Mouse (Mus musculus) thymus, postnatal 25 days (tissue): ENCODE measurements around the gene Dqx1.

Experiments used
- DNase-seq: peaks from one replicate; pipeline ENCODE4 v3.0.0; 2022

The Dqx1 gene

DNA sequence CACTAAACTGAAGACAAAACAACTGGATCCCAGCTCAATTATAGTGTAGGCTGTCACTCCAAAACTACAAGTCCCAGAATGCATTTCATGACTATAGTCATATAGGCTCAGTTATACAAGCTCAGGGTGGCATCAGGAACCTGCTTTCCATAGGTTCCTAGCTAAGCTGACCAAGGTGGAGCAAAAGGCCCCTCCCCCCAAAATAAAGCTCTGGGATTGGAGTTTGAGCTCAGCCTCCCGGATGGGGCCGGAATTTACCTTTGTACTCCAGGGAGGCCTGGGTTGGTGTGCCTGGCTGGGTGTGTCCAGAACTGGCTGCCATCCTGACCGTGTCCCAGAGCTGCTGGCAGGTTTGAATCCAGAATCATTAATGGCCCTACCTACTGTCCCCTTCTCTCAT lies at the start of gene Dqx1:
Gene Dqx1, plus strand, starts transcription at position 55 of the 400 bp plus-strand sequence.
- no peak for DNase-seq

GRCm38 (mm10) chr6:83008659-83009058 lies 49.0 kb upstream of the Dqx1 start:
- DNase-seq, result no peak

DNA sequence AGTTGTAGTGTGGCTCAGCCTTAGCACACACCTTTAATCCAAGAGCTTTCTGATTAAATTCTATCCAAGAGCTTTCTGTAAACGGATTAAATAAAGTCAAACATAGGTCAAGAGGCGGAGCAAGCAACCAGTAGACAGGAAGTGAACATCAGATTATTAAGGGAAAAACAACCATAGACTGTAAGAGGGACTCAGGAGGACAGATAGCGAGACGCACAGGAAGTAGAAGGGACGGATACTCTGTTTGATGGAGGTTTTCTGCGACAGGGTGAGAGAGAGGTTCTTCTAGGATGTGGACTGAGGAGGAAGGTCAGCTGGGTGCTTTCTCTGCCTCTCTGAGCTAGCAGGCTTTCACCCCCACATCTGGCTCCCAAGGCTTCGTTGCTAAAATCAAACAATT lies 47.6 kb upstream of the Dqx1 start:
- DNase-seq, result no peak

- no peak for DNase-seq
Measured at GRCm38 (mm10) chr6:83011255-83011654, 46.4 kb upstream of the Dqx1 start.

GRCm38 (mm10) chr6:83011756-83012155 lies 45.9 kb upstream of the Dqx1 start:
- no peak for DNase-seq

DNA sequence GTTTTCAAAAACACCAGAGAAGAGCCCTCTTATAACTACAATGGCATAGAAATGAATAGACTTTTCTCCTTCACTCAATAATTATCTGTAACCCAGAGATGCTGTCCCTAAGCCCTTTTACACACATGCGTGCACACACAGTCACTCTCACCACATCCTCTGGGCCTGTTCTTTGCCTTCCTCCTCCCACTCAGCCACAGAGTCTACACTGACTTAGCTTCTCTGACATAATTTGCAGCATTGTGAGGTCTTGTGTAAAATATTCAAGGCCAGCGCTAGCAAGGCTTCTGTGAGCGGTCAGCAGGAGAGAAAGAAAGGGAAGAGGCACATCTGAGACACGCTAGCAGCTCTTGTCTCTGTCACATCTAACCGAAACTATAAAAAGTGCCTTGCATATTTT lies 44.2 kb upstream of the Dqx1 start:
- no peak for DNase-seq

DNA sequence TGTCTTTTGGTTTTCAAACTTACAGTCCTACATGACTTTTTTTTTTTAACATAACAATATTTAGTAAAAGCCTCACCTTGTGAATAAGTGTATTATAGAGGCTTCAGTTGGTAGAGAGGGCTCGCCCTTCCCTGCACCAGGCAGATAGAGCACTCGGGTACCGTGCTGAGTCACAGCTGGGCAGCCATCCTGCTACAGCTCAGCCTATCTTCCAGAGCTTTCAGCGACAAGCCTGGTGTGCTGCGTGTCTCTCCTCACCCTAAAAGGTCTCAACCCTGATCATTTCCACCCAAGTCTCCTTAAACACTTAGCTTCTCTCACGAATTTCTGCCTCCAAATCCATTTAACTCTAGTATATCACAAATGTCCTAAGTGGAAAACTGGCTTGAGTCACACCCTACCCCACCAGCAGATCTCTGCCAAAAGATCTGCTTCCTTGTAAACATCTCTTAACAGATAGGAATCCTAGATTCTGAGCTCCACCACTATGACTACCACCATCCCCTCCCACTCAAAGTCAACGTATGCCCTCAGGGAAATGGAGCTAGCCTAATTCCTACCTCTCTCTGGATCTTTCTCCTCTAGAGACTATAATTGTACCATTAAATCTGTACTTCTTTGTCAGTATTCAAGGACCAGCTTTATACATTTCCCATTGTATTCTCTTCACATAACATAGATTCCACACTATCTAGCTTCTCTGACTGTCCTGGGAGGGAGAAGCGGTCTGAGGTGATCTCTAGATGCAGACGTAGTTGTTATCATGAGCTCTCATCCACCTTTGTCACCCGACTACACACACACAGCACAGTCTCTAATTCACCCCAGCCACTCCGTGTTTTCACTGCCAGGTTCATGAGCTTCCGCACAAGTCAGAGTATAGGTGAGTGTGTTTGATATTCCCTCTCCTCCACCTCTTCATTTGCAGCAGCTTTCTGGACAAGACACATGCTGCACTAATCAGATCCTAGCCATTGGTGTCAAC lies 42.9 kb upstream of the Dqx1 start:
- no peak for DNase-seq

DNA sequence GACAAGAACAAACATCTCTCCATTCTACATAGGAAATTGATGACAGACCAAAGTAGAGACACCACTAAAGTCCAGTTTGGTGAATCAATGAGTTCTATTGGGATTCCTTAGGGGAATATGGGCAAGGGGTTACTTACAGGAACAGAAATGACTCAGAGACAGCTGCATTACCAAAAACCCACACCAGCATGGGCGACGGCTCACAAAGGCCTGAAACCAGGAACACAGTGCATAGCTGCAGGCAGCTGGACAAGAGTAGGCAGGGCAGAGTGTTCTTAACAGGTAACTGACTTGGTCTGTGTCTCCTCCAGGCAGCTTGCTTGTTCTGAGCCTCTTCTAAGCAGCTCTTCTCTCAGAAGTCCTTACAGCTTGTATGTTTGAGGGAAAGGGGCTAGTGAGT lies 41.9 kb upstream of the Dqx1 start:
- no peak for DNase-seq

GRCm38 (mm10) chr6:83017190-83017589 lies 40.5 kb upstream of the Dqx1 start:
- DNase-seq, result no peak

- DNase-seq, result no peak
Measured at GRCm38 (mm10) chr6:83019044-83019443, 38.6 kb upstream of the Dqx1 start.

DNA sequence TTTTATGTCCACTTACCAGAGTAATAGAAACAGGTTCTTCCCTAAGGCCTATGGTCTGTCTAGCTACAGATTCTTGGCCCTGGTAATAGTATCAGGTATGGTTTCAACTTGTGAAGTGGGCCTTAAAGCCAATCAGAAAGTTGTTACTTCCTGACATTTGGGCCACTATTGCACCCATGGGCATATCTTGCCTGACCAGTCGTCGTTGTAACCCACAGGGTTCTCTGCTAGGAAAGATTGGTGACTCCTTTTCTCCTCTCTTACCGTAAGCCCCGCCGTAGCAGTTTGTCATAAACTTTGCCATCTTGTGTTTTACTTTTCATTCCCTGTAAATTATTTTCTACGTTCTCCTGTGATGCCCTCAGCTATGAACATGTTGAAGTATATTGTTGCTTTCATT lies 37.5 kb upstream of the Dqx1 start:
- DNase-seq, result no peak

DNA sequence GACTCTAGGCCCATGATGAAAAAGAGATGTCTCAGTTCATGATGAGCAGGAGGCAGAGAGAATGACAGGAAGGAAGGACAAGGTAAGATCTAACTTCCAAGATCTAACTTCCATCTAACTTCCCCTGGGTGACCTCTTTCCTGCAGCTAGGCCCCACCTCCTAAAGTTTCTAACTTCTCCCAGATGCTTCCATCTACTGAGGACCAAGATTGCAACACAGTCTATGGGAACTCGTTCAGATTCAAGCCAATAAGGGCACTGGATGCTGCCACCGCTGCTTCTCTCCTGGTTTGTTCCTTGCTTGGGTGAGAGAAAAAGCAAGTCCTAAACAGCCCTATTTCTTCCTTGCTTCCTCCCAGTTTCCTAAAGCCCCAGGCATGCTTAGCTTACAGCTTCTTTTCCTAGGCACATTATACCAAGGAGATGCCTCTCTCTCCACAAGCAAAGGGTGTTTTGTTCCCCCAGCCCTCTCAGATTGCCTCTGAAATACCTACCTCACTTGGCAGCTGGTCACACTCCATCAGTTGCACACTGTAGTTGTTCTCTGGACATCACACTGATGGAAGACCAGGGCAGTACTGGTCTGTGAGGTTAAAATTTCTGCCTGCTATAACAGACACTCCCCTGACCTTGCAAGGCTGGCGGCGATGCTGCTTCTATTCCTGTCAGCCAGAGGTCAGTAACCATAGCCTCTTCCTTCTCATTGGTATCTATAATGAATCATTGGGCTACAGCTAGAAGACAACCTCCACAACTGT lies 36.6 kb upstream of the Dqx1 start:
- DNase-seq, result no peak

- no peak for DNase-seq
Measured at GRCm38 (mm10) chr6:83023008-83023407, 34.6 kb upstream of the Dqx1 start.

- DNase-seq, result no peak
Measured at GRCm38 (mm10) chr6:83023786-83024185, 33.9 kb upstream of the Dqx1 start.

- DNase-seq, result no peak
Measured at GRCm38 (mm10) chr6:83024421-83024820, 33.2 kb upstream of the Dqx1 start.

DNA sequence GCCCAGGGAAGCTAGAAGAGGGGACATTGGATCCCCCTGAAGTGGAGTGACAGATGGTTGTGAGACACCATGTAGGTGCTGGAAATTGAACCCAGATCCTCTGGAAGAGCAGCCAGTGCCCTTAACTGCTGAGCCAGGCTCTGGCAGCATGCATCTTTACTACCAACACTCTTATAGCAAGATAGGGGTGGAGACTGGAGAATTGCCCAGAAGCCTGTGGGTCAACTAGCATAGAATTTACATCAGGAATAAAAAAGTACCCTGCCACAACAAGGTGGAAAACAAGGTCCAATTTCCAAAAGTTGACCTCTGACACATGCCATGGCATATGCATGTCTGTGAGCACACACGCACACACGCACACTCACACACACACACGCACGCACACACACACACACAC lies 32.4 kb upstream of the Dqx1 start:
- DNase-seq, result no peak

DNA sequence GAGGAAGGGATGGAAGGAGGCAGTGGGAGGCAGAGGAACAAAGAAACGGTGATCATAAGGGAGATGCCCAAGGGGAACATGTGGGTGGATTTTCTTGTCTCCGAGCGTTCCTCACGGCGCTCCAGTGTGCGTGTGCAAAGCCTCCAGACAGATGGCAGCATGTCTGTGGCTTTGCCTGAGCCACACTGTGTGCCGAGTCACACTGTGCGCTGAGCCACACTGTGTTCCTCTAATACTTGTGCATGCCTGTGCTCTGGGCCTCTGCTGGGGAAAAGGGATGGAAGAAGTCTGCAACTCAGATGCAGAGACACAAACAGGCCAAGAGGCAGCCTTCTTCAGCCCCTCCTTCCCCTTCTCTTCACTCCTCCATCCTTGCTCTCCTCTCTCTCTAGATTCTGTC lies 30.4 kb upstream of the Dqx1 start:
- no peak for DNase-seq

DNA sequence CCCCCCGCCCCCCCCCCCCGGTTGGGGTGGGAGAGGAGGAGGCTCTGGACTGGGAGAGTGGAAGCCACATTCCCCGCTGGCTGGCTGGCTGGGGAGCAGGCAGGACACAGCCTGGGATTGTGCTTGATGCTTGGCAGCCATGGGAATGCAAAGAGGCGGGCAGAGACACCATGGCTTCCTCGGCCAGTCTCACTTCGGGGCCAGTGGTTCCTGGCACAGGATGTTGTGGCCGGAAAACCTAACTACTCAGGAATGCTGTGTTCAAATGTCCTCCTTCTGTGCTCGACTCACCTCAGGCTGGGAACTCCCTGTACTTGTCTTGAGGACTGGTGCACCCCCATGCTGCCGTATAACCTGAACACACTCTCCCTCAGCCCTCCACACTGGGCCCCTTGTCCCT lies 29.9 kb upstream of the Dqx1 start:
- no peak for DNase-seq

GRCm38 (mm10) chr6:83029777-83030176 lies 27.9 kb upstream of the Dqx1 start:
- DNase-seq, result no peak

- DNase-seq, result no peak
Measured at GRCm38 (mm10) chr6:83031111-83031510, 26.5 kb upstream of the Dqx1 start.

GRCm38 (mm10) chr6:83031921-83032590 lies 25.6 kb upstream of the Dqx1 start:
- DNase-seq, result no peak

DNA sequence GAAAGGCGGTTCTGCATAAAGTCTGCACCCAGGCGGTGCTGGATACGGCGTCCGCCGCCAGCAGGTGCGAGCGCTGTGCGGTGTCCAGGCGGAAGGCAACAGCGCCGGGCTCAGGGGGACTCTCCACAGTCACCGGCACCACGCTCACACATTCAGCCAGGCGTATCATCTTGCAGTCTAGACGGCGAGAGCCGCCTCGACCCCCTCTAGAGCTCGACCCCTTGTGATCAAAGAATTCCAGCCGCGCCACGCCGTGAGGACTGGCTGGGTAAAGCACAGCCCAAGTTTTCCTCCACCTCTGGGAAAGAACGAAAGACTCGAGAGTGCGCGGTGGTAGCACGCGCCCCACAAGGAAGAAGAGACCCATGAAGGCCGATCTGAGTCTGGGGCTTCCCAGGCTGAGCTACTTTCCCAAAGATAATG lies 24.9 kb upstream of the Dqx1 start:
- peak; percentile 59 for DNase-seq
